Mouse (Mus musculus): ENCODE measurements around the gene Uts2b.

DNA sequence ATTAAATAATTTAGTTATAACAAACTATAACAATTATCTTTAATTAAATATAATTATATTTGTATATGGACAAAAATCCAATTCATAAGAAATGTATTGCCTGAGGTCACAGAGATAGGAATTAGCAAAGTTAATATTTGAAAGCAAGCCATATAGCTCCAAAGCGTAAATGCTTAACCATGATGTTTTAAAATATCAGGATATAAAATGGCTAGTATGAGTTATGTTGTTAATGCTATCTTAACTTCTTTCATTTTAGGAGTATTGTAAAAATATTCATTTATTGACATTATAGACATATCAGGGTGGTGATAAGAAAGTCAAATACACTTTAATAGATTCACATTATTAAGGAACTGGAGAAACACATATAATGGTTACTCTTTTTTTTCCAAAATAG is 10.0 kb downstream of the Uts2b start:
- TF ChIP-seq CTCF (IDR thresholded peaks at IDR 0.05; ENCODE audit: control insufficient read depth, insufficient read depth, low read length) (no peak), POLR2A (IDR thresholded peaks at IDR 0.05; ENCODE audit: borderline replicate concordance, control insufficient read depth, low read depth, low read length) (no peak)
